Mouse (Mus musculus) testis, postnatal 14 days (tissue): ENCODE results near the gene Arrdc2.
A peak's percentile ranks its signal among the peaks of the same experiment; 100 is the strongest.

Source experiments
- DNase-seq: peaks from one replicate; pipeline ENCODE4 v3.0.0; 2021; ENCODE audit warnings: low spot score

Arrdc2 gene

DNA sequence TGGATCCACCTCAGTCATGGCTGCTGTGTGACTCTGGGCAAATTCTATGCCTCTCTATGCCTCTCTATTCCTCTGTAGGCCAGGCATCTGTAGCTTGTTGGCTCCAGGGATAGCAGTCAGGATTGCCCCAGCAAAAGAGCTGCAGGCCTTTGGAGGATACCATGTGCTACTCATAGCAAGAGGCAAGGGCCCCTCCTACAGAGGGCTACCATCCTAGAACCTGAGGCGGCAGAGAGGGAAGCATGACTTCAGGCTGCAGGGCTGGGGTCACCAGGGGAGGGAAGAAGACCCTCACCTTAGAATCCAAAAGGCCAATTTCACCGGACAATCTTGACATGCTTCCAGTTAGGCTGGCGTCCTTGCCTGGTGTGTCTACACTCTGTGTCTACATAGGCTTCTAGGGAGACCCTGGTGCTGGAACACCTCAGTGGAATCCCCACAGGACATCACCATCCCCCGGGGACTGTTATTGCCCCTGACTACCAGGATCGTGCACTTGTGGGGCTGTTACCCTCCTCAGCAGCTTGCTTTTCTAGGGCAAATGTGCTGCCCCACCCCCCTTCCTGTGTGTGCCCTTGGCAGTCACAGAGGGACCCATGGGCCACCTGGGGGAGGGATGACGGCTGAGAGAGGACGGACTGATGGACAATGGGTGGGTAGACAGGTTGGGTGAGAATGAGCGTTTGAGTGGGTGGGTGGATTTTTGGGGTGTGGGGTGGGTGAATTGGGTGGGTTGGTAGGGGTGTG lies 30.4 kb downstream of the Arrdc2 start:
- DNase-seq, result no peak

GRCm38 (mm10) chr8:70808239-70808638 lies 31.3 kb downstream of the Arrdc2 start, which contains the start of gene Il12rb1:
Il12rb1 (plus strand) TSS chr8:70808449.
- no peak for DNase-seq

DNA sequence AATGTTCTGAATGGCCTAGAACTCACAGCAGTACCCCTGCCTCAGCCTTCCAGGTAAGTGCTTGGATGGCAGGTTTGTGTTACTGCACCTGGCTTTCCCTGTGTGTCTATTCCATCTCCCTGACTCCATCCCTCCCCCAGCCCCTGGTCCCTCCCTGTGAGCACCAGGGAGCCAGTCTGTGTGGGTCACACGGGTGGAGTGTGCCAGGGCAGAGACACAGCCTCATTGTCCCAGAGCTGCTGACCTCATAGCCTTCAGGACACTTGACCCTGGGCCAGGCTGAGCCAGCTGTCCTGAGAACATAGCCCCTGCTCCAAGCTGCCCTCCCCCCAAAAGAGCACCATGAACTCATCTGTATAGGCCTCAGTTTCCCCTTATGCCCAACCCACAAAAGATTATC lies 32.2 kb downstream of the Arrdc2 start:
- no peak for DNase-seq

GRCm38 (mm10) chr8:70806541-70806940 lies 33.0 kb downstream of the Arrdc2 start:
- DNase-seq, result no peak

DNA sequence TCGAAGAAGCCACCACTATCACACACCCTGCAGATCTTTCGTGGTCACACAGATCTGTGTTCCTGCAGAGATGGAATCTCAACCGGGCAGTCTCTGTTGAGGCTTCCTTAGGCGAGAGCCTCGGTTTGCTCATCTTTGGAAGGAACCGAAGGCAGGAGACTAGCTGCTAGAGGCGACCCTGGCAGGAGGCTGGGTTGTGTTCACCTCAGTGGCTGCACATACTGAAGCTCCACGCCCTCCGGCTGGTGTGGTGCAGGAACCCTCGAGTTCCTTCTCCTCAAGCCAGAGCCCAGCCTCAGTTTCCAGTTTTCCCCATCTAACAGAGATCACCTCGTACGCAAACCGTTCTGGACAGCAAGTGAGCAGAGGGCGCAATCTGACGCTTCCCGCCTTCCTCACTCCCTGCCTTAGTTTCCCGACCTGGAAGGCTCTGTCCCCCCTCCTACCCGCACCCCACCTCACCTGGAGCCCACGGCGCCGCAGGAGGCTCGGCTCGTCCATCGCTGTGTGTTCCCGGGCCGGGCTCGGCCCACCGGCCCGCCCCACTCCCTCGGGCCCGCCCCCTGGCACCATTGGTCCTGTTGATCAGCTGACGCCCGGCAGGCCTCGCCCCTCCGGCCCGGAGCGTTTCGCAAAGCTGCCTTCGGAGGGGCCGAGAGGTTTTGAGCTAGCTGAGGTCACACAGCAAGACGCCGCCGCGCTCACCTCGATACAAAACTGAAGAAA lies 34.9 kb downstream of the Arrdc2 start, which contains the start of gene Mast3:
Gene Mast3 (minus strand): TSS at position 574 of the 726 bp plus-strand sequence.
- DNase-seq, result peak; percentile 84

GRCm38 (mm10) chr8:70803761-70804480 lies 35.6 kb downstream of the Arrdc2 start:
- DNase-seq, result no peak

GRCm38 (mm10) chr8:70802786-70803510 lies 36.6 kb downstream of the Arrdc2 start:
- DNase-seq, result no peak

GRCm38 (mm10) chr8:70801830-70802229 lies 37.7 kb downstream of the Arrdc2 start:
- no peak for DNase-seq

- DNase-seq, result no peak
Measured at GRCm38 (mm10) chr8:70801156-70801555, 38.4 kb downstream of the Arrdc2 start.

DNA sequence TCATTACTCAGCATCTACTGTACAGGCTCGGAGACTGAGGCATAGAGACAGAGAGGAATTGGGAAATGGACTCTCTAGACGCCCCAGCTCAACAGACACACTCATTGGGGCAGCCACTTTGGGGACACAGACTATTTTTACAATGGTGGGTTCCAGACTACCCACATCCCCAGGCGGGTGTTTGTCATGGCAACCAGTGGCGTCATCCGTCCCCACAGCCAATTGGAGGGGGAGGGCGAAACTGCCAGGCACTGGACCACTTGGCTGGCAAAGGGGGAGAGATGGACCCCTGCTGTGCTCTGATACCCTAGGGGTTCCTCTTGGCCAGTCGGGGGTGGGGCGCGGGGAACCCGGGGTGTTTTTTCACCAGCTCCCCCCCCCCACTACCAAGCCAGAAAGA lies 38.9 kb downstream of the Arrdc2 start:
- no peak for DNase-seq

- DNase-seq, result peak; percentile 70
Measured at GRCm38 (mm10) chr8:70798281-70798680, 41.2 kb downstream of the Arrdc2 start.

GRCm38 (mm10) chr8:70797081-70798070 lies 42.1 kb downstream of the Arrdc2 start:
- DNase-seq, result peak; percentile 88

DNA sequence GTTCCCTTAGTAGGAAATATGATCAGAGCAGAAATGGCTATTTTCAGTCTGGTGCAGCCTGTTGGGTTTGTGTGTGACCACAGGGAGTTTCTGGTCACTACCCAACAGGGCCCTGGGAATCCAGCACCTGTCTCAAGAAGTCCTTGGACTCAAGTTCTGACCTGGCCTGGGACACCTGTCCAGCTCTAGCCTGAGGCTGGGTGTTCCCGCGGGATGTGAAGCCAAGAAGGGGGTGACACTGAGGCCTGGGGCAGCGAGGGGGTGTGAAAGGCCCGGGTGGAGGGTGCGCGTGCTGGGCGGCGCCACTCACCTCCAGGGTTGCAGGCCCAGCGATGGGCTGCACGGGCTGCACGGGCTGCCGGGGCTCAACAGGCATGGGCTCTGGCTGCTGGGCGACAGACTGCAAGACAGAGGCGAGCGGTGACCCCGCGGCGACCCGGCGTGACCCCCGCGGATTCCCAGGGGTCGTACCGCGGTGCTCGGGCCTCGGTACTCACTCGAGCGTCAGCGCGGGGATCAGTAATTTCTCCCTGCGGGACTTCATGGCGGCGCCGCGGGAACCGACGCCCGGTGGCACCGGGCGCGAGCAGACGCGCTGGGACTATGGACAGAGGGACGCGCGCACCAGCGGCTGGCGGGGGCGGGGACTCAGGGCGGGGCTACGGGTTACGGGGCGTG lies 43.0 kb downstream of the Arrdc2 start:
- no peak for DNase-seq

- no peak for DNase-seq
Measured at GRCm38 (mm10) chr8:70795370-70795769, 44.1 kb downstream of the Arrdc2 start.

DNA sequence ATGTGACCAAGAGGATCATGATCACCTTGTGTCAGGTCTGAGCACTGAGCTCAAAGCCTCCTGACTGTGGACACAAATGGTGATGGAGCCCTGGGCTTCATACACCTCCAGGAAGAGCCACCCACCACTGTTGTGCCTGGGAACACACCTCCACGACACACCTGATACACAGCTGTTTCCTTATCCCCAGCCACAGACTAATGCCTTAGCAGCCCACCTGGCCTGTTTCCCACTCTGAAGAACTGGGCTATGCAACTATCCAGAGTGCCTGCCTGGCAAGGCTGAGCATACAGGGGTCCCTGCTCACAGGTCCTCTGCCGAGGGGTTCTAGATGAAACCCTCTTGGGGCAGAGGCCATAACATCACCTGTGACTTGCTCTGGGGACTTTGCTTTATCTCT lies 45.3 kb downstream of the Arrdc2 start:
- no peak for DNase-seq

GRCm38 (mm10) chr8:70792700-70793099 lies 46.8 kb downstream of the Arrdc2 start:
- DNase-seq, result peak; percentile 84

- DNase-seq, result peak; percentile 95
Measured at GRCm38 (mm10) chr8:70791975-70792691, 47.4 kb downstream of the Arrdc2 start.

- no peak for DNase-seq
Measured at GRCm38 (mm10) chr8:70791294-70791701, 48.2 kb downstream of the Arrdc2 start.

DNA sequence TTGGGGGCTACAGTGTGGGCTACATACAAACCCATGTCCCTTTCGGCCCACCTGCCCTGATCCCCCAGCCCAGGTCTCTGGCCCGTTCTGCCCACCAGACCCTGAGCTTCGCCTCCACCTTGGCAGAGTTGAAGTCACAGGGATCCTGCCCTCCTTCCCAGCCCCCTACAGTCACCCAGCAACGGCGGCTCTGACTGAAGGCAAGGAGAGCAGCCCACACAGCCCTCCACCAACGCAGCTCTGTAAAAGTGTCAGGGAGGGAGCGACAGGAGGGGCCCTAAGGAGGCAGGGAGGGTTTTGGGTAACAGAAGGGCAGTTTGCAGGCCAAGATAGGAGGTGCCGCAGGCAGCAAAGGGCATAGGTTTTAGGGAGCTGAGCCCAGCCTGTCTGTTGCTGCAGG lies 48.7 kb downstream of the Arrdc2 start:
- DNase-seq, result no peak
